Mouse (Mus musculus): ENCODE measurements at regions not wholly inside any gene's neighbourhood (a gene's known extent, or its start where the extent isn't known, plus 50 kb on each side); places are given as distances from the start of the nearest gene placed in this dataset.

- DNase-seq, result no peak
These were observed 107.4 kb upstream of the Insig1 start for GRCm38 (mm10) chr5:27963765-27964164.

GRCm38 (mm10) chr5:27995186-27995585, 76.0 kb upstream of the Insig1 start:
- DNase-seq, result peak; percentile 34 to 57

- no peak for DNase-seq
These were observed 73.4 kb upstream of the Insig1 start for GRCm38 (mm10) chr5:27997751-27998150.

GRCm38 (mm10) chr5:28002922-28003321, 68.2 kb upstream of the Insig1 start:
- no peak for DNase-seq

GRCm38 (mm10) chr5:28003756-28004486, 67.2 kb upstream of the Insig1 start:
- DNase-seq, result no peak

- DNase-seq, result no peak
These were observed 66.7 kb upstream of the Insig1 start for GRCm38 (mm10) chr5:28004487-28004827.

- DNase-seq, result no peak
These were observed 61.8 kb upstream of the Insig1 start for GRCm38 (mm10) chr5:28009386-28009785.

- DNase-seq, result no peak
These were observed 61.3 kb upstream of the Insig1 start for GRCm38 (mm10) chr5:28009871-28010270.

GRCm38 (mm10) chr5:28010529-28010928, 60.6 kb upstream of the Insig1 start:
- no peak for DNase-seq

- DNase-seq, result no peak
These were observed 58.7 kb upstream of the Insig1 start for GRCm38 (mm10) chr5:28012496-28012895.

GRCm38 (mm10) chr5:28013619-28014273, 57.4 kb upstream of the Insig1 start:
- no peak for DNase-seq

- no peak for DNase-seq
These were observed 51.3 kb upstream of the Insig1 start for GRCm38 (mm10) chr5:28019864-28020263.

All from thymus, postnatal 36 days (tissue).